Mouse (Mus musculus) thymus, postnatal 10 days (tissue): Measurements from ENCODE around the gene Slc50a1.

Source experiments
- DNase-seq, 2 experiments: peaks; one replicate each; pipeline ENCODE4 v3.0.0; 2021; ENCODE audit warnings: low spot score in 2 of 2

The Slc50a1 gene

DNA sequence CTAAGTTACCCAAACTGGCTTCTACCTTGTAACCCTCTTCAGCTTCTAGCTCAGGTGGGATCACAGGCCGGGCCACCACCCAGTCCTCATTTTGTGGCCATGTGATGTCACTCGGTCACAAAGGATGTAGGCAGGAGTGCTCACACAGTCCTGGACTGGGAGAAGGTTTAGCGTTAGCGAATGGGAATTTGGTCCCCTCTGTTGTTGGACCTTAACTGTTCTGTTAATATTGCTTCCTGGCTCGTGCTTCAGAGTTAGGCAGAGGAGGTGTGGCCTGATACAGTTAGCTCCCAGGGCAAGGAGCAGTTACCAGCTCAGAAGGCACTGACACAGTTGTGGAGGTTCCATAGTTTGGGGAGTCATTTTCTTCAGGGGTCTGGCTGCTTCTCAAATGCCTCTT is 23.8 kb upstream of the Slc50a1 start:
- no peak for DNase-seq

GRCm38 (mm10) chr3:89293247-89293918 is 23.0 kb upstream of the Slc50a1 start:
- DNase-seq = no peak

DNA sequence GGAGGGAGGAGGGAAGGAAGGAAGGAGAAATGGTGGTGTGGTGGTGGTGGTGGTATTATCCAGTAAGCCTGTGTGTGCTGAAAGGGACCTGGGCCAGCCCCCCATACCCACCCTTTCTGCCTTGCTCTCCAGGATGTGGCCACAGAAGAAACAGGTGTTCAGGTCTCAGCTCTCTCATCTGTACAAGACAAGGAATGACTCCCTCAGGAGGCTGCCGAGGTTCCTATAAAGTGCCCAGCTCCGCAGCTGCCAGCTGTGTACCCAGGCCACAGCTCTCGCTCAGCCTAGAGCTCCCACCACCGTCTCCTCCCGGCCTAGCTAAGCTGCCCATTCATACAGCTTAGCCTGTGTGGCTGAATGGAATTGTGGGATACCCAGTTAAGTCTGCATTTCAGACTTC is 21.9 kb upstream of the Slc50a1 start:
- peak; percentile 45 to 48 for DNase-seq

- DNase-seq = no peak
Observed at GRCm38 (mm10) chr3:89291874-89292273, 21.5 kb upstream of the Slc50a1 start.

DNA sequence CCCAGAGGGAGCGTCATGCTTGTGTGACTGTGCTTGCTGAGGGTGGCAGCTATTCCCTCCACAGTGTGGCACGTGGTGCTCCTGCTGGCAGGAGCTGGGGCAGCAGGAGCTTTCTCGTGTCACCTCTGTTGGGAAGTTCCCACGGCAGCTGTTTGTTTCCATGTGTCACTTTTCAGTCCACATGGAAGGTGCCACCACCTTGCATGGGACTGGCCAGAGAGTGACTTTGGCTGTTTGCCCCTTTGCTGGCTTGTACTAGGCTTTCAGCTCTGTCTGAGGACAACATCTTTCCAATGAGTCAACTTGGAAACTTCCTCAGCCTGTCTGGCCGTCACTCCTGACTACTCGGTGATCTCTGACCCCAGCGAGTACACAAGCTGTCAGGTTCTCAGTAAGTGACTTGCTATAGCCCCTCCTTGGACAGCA is 18.1 kb upstream of the Slc50a1 start:
- no peak for DNase-seq

GRCm38 (mm10) chr3:89287286-89287685 is 16.9 kb upstream of the Slc50a1 start:
- no peak for DNase-seq

GRCm38 (mm10) chr3:89285526-89285925 is 15.2 kb upstream of the Slc50a1 start:
- no peak for DNase-seq

DNA sequence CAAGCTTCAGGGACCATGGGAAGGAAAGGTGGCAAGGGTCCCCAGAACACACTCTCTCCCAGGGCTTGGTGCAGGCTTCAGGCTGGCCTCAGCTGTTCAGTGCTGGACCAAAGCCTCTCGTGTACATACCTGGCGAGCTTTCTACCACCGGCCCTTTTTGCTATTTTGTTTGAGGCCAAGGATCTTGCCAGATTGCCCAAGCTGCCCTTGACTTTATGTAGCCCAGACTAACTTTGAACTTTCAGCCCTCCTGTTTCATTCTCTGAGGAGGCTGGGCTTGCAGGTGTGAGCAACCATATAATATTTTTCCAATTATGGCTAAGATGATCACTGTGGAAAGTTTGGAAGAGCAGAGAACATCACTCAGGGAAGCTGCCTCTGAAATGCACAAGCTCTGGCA is 13.9 kb upstream of the Slc50a1 start:
- no peak for DNase-seq

GRCm38 (mm10) chr3:89282291-89282643 is 11.9 kb upstream of the Slc50a1 start:
- DNase-seq = no peak

DNA sequence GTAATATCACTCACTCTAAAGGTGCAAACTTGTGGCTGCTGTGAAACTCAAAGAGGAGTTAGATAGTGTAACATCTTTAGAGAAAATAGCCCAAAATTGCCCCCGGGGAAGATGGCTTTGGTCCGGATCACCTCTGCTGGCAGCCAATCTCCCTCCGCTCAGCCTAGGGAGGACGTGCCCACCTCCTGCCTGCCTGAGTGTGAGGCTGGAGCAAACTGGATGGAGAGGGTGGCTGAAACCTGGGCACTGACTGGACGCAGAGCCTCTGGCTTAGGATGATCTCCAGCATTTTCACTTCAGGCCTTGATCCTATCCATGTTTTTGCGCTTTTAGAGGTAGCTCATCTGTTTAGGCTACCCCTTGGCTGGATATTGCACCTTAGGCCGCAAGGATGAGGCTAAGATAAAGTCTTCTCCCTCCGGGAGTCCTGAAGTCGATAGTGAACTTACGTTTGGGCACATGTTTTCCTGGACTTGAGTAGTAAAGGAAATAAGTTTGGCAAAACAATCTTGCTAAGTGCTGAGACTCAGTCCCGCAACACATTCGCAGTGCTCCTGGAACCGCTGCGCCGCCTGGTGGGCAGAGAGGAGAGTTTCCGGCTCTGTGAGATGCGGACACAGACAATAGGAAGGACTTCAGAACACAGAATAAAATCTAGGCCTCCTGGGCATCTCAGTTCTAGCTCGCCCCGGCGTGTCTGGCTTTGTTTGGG is 11.4 kb upstream of the Slc50a1 start:
- peak; percentile 59 to 88 for DNase-seq

DNA sequence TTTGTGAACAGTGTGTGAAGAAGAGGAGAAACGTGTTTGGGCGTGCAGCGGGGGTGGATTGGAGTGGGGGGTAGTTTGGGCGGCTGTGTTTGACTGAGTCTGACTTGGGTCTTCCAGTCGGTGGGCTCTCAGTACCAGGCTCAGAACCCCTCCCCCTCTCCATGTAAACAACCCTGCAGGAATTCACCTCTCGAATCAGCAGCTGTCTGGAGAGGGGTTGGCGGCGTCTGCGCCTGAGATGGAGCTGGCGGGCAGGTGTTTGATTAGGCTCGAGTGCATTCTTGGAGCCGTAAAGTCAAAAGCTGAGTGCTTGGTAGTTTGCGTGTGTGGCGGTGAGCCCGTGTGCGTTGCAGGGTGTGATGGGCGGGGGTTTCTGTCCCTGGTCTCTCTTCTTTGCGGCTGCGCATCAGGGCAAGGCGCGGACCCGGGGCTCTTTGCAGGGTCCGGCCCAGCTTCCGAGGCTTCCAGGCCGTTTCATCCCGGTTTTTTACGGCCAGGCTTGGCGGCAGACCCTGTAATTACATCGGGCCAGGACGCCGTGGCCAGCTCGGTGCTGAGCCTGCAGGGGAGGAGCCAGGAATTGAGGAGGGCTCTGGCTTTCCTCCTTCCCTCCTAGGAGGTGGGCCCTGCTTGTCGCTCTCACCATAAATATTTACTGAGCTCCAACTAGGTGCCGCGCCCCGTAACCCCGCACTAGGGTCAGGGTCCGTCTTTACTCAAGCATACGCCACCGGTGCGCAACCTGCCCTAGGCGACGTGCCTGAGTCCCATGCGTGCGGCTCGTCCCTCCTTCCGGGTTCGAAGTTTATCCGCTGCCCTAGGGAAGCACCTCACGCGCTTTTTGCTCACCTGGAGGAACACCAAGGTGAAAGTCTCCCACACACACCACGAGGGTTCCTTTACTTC is 10.5 kb upstream of the Slc50a1 start, which contains the start of gene Efna1:
TSS of gene Efna1 (minus strand) at position 537 of the 906 bp plus-strand sequence.
- DNase-seq = no peak

GRCm38 (mm10) chr3:89280050-89280605 is 9.8 kb upstream of the Slc50a1 start:
- no peak for DNase-seq

DNA sequence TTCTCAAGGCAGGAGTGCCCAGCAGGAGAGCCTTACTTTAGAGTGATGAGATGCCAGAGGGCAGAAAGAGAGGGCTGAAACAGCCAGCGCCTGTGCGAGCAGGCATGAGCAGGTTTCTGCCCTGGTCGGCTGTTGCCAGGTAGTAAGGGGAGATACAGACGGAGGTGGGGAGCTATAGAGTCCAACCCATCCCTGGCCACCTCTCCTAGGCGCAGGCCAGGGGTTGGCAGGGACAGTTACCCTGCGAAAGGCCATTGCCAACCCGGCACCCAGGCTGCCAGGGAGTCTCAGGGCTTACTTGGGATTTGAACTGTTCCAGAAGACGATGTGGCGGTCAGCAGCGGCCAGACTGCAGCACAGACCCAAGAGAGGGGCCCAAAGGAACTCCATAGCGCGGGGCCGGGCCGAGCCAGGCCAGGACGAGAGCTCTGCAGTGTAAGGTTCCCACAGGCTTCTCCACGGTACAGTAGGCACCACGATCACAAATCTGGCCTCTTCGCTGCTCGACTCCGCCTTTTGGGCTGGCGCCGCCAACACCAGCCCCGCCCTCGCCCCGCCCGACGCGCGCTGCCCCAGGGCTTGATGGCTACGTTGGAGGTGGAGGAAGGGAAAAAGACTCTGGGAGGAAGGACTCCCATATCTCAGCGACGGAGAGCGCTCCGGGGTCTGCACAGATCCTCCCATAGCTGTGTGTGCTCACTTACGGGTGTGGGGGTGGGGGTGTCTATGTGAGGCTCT is 9.0 kb upstream of the Slc50a1 start:
- DNase-seq = no peak

DNA sequence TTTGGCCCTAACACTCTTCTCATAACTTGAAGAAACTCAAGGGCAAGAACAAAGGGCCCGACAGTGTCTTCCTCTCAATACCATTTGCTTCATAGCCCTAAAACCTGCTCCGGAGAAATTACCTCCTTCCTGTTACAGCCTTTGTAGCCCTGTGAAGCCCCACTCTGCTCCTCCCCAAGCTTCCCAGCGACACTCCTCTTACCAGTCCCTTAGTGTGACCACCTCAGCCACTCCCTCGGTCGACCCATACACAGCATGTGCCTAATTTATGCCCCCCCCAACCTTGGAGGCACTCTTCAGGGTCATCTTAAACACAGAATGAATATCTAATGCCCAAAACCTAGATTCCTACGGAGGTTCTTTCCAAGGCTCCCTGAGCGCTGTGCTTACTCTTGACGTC is 8.3 kb upstream of the Slc50a1 start:
- DNase-seq = no peak

DNA sequence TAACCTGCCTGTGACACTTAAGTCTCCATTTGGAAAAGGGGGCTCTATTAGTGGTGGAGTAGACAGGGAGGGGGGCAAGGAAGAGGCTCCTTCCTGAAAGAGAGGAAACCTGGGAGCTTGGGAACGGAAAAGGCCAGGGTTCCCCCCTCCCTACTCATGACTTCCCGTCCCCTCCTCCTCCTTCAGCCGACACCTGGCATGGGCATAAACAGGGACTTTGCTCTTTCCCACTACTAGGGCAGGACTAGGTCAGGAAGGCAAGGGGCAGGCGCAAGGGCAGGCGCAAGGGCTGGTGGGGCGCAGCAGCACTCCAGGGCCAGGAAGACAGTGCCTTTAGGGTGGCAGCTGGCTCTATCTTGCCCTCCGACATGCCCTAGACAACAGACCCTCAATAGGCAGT is 7.7 kb upstream of the Slc50a1 start:
- no peak for DNase-seq

- DNase-seq = no peak
Observed at GRCm38 (mm10) chr3:89277281-89278021, 7.1 kb upstream of the Slc50a1 start.

DNA sequence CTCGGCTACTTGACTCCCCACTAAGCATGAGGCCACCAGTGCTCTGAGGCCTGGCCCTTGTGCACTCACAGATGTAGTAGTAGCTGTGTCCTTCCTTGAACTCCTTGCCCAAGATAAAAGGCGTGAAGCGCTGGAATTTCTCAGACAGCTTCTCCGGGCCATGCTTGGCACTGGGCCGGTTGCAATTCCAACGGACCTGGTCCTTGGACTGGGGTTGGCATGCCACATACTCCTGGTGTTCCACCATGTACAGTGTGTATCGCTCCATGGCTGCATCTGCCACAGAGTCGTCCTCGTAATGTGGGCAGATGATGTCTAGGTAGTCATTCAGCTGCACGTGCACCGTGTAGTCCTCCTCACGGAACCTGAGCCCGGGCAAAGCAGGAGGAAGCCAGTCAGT is 5.7 kb upstream of the Slc50a1 start:
- no peak for DNase-seq

GRCm38 (mm10) chr3:89271760-89272159 is 1.4 kb upstream of the Slc50a1 start:
- DNase-seq = no peak

GRCm38 (mm10) chr3:89270891-89271290 is 521 bp upstream of the Slc50a1 start:
- DNase-seq = no peak

- no peak for DNase-seq
Observed at GRCm38 (mm10) chr3:89268916-89269315, 1.5 kb downstream of the Slc50a1 start.

- peak; percentile 71 to 76 for DNase-seq
Observed at GRCm38 (mm10) chr3:89266439-89266893, 3.9 kb downstream of the Slc50a1 start.
